In the genomic region with DNA sequence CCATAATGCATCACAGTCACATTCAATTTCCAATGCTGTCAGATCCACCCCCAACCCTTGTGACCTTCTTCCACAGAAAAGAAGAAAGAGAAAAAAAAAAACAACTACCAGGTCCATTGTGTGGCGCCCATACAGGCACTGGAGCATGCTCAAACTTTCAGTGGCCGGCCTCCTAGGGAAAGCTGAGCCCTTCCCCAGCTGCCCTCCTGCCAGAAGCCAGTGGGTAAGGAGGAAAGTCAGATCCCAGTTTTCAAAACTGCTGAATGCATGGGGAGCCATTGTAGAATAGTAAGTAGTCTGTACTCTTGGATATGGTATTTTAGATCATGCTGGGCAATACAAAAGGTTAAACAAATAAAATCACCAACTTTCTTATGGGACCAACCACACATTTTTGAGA, we compare ENCODE assay signal across 27 mouse cellular contexts.
A peak's percentile ranks its signal among the peaks of the same experiment; 100 is the strongest.
DNase-seq lines count a peak whose midpoint lies in the region; ATAC-seq and TF ChIP-seq lines count a peak whose summit lies in the region.
"Had no signal": no experiment of that assay in that cellular context is flagged by ENCODE, and none has a peak within 500 bp of the region (broad histone marks: within the 10 kb centered on the region; RNA-seq: fewer than 3 reads in every experiment).

No protein-coding gene starts in this region.

- ATAC-seq in hindbrain, embryonic 11.5 days (ENCODE audit: low FRiP score), result peak; percentile 69
- ATAC-seq in hindbrain, embryonic 13.5 days (ENCODE audit: low FRiP score), result no peak
- ATAC-seq in midbrain, embryonic 12.5 days (ENCODE audit: low FRiP score, low read depth), result peak; percentile 67; the same call in 1 of the 2 replicates
- no peak for ATAC-seq in midbrain, embryonic 16.5 days
- no peak for ATAC-seq in hindbrain, postnatal 0 days
- ATAC-seq in inflammation-experienced regulatory T-cells, adult 6 months, result no peak
- ATAC-seq: CD4-positive, CD25-positive, alpha-beta regulatory T cell, adult 4 months; forebrain, embryonic 15.5 days had no signal

- H3K27ac ChIP-seq in hindbrain, embryonic 11.5 days (ENCODE audit: low read depth, low read length), result no peak overlapping the region
- no peak overlapping the region for H3K27ac ChIP-seq in hindbrain, embryonic 13.5 days
- no peak overlapping the region for H3K27ac ChIP-seq in midbrain, embryonic 12.5 days (replicated peaks)
- H3K27ac ChIP-seq in midbrain, embryonic 16.5 days (ENCODE audit: low read length), result no peak overlapping the region
- no peak overlapping the region for H3K27ac ChIP-seq in hindbrain, postnatal 0 days
- H3K27ac ChIP-seq: embryonic facial prominence, embryonic 13.5 days; forebrain, embryonic 10.5 days; forebrain, embryonic 15.5 days; gastrocnemius, adult 2 months; kidney, postnatal 0 days; liver, embryonic 14.5 days; macrophage; neural tube, embryonic 13.5 days; stomach, embryonic 15.5 days had no signal

- DNase-seq in hindbrain, embryonic 11.5 days (ENCODE audit: low spot score), result peak; percentile 39
- DNase-seq in hindbrain, postnatal 0 days (ENCODE audit: low spot score), result peak; percentile 9
- no peak for DNase-seq in adrenal gland, postnatal 10 days
- DNase-seq: cerebellum, adult 2 months; gastrocnemius, adult 2 months; gastrocnemius, postnatal 36 days; heart, adult 18-20 months; heart, postnatal 4 days; layer of hippocampus, postnatal 36 days; liver; lung, adult 2 months; lung, postnatal 10 days; right cerebral cortex, postnatal 14 days had no signal

- no peaks in the 10 kb centered on the region for H3K9me3 ChIP-seq in hindbrain, embryonic 11.5 days (ENCODE audit: control insufficient read depth, low read length)
- H3K9me3 ChIP-seq in hindbrain, embryonic 13.5 days, result no peaks in the 10 kb centered on the region
- H3K9me3 ChIP-seq in midbrain, embryonic 12.5 days, result no peaks in the 10 kb centered on the region
- H3K9me3 ChIP-seq in midbrain, embryonic 16.5 days (replicated peaks; ENCODE audit: control insufficient read depth, low read length, poor library complexity, severe bottlenecking), result no peaks in the 10 kb centered on the region
- no peaks in the 10 kb centered on the region for H3K9me3 ChIP-seq in hindbrain, postnatal 0 days (ENCODE audit: low read length)
- H3K9me3 ChIP-seq: embryonic facial prominence, embryonic 13.5 days; forebrain, embryonic 10.5 days; forebrain, embryonic 15.5 days; neural tube, embryonic 13.5 days; stomach, embryonic 15.5 days had no signal

- H3K9ac ChIP-seq in hindbrain, embryonic 11.5 days (ENCODE audit: low read depth, low read length), result no peak overlapping the region
- no peak overlapping the region for H3K9ac ChIP-seq in hindbrain, embryonic 13.5 days
- no peak overlapping the region for H3K9ac ChIP-seq in midbrain, embryonic 12.5 days (replicated peaks)
- no peak overlapping the region for H3K9ac ChIP-seq in midbrain, embryonic 16.5 days (ENCODE audit: low read depth, low read length)
- no peak overlapping the region for H3K9ac ChIP-seq in hindbrain, postnatal 0 days (replicated peaks; ENCODE audit: low read length)
- H3K9ac ChIP-seq: embryonic facial prominence, embryonic 13.5 days; forebrain, embryonic 15.5 days; liver, embryonic 14.5 days; neural tube, embryonic 13.5 days; stomach, embryonic 15.5 days had no signal

- H3K4me2 ChIP-seq in hindbrain, embryonic 11.5 days (replicated peaks; ENCODE audit: low read depth, low read length), result no peak overlapping the region
- no peak overlapping the region for H3K4me2 ChIP-seq in hindbrain, embryonic 13.5 days
- no peak overlapping the region for H3K4me2 ChIP-seq in midbrain, embryonic 12.5 days (replicated peaks)
- no peak overlapping the region for H3K4me2 ChIP-seq in midbrain, embryonic 16.5 days (ENCODE audit: low read length)
- H3K4me2 ChIP-seq in hindbrain, postnatal 0 days (ENCODE audit: low read depth, low read length), result no peak overlapping the region
- H3K4me2 ChIP-seq: embryonic facial prominence, embryonic 13.5 days; forebrain, embryonic 15.5 days; heart, embryonic 11.5 days; neural tube, embryonic 13.5 days; stomach, embryonic 15.5 days had no signal

- H3K36me3 ChIP-seq in hindbrain, embryonic 11.5 days (ENCODE audit: control insufficient read depth, insufficient read depth, low read length), result no peaks in the 10 kb centered on the region
- no peaks in the 10 kb centered on the region for H3K36me3 ChIP-seq in hindbrain, embryonic 13.5 days
- H3K36me3 ChIP-seq in midbrain, embryonic 12.5 days, result no peaks in the 10 kb centered on the region
- no peaks in the 10 kb centered on the region for H3K36me3 ChIP-seq in midbrain, embryonic 16.5 days (ENCODE audit: control insufficient read depth, insufficient read depth, low read length)
- H3K36me3 ChIP-seq in hindbrain, postnatal 0 days (ENCODE audit: insufficient read depth, low read length), result no peaks in the 10 kb centered on the region
- H3K36me3 ChIP-seq: embryonic facial prominence, embryonic 13.5 days; forebrain, embryonic 10.5 days; forebrain, embryonic 15.5 days; neural tube, embryonic 13.5 days; stomach, embryonic 15.5 days had no signal

- H3K4me1 ChIP-seq in hindbrain, embryonic 11.5 days (replicated peaks; ENCODE audit: control insufficient read depth, insufficient read depth, low read length), result no peaks in the 10 kb centered on the region
- H3K4me1 ChIP-seq in hindbrain, embryonic 13.5 days (replicated peaks), result 0 out of 2 replicates have a peak, but pooled peaks cover 6% of the 10 kb centered on the region
- peaks cover 5% of the 10 kb centered on the region for H3K4me1 ChIP-seq in midbrain, embryonic 12.5 days
- H3K4me1 ChIP-seq in midbrain, embryonic 16.5 days (ENCODE audit: control insufficient read depth, insufficient read depth, low read length), result no peaks in the 10 kb centered on the region
- peaks cover 4% of the 10 kb centered on the region; the same call in 1 of the 2 replicates for H3K4me1 ChIP-seq in hindbrain, postnatal 0 days (ENCODE audit: insufficient read depth, low read length)
- H3K4me1 ChIP-seq: embryonic facial prominence, embryonic 13.5 days; forebrain, embryonic 15.5 days; stomach, embryonic 15.5 days had no signal

- WGBS in hindbrain, embryonic 11.5 days, result 13% methylated on average over 2 of the region's 2 CpGs
- 11% methylated on average over 2 of the region's 2 CpGs for WGBS in hindbrain, embryonic 13.5 days
- 14% methylated on average over 2 of the region's 2 CpGs for WGBS in midbrain, embryonic 12.5 days
- 14% methylated on average over 2 of the region's 2 CpGs for WGBS in midbrain, embryonic 16.5 days
- WGBS in hindbrain, postnatal 0 days, result 14% methylated on average over 2 of the region's 2 CpGs

- H3K27me3 ChIP-seq in hindbrain, embryonic 11.5 days (ENCODE audit: control insufficient read depth, insufficient read depth, low read length), result no peaks in the 10 kb centered on the region
- H3K27me3 ChIP-seq in hindbrain, embryonic 13.5 days, result 0 out of 2 replicates have a peak, but pooled peaks cover 2% of the 10 kb centered on the region
- H3K27me3 ChIP-seq in midbrain, embryonic 12.5 days, result no peaks in the 10 kb centered on the region; the same call in 1 of the 2 replicates
- H3K27me3 ChIP-seq in midbrain, embryonic 16.5 days (ENCODE audit: control insufficient read depth, insufficient read depth, low read depth, low read length), result no peaks in the 10 kb centered on the region; the same call in 1 of the 2 replicates
- no peaks in the 10 kb centered on the region for H3K27me3 ChIP-seq in hindbrain, postnatal 0 days (ENCODE audit: insufficient read depth, low read length)
- H3K27me3 ChIP-seq: embryonic facial prominence, embryonic 13.5 days; forebrain, embryonic 15.5 days; neural tube, embryonic 13.5 days; stomach, embryonic 15.5 days had no signal

- no peak overlapping the region for H3K4me3 ChIP-seq in hindbrain, embryonic 11.5 days (ENCODE audit: low read depth, low read length)
- H3K4me3 ChIP-seq in hindbrain, embryonic 13.5 days, result no peak overlapping the region
- no peak overlapping the region for H3K4me3 ChIP-seq in midbrain, embryonic 12.5 days
- no peak overlapping the region for H3K4me3 ChIP-seq in midbrain, embryonic 16.5 days (ENCODE audit: low read depth, low read length)
- no peak overlapping the region for H3K4me3 ChIP-seq in hindbrain, postnatal 0 days (ENCODE audit: low read length)
- H3K4me3 ChIP-seq: embryonic facial prominence, embryonic 13.5 days; forebrain, embryonic 10.5 days; forebrain, embryonic 15.5 days; gastrocnemius, adult 2 months; neural tube, embryonic 13.5 days; stomach, embryonic 15.5 days had no signal

- no peak for TF ChIP-seq CTCF in hindbrain, postnatal 0 days (IDR thresholded peaks at IDR 0.05; ENCODE audit: low read depth)

Comparison
In these comparisons a context has a peak if more than half of its experiments do, and no peak if none do; other contexts are left out.
1. ATAC-seq: peak in hindbrain, embryonic 11.5 days (single experiment) and midbrain, embryonic 12.5 days (single experiment); none in hindbrain, embryonic 13.5 days (single experiment), midbrain, embryonic 16.5 days (single experiment), hindbrain, postnatal 0 days (single experiment) and inflammation-experienced regulatory T-cells, adult 6 months (single experiment).